Mouse (Mus musculus): Measurements from ENCODE around the gene Msi1. TPM values are rescaled to one million over a fixed set of nuclear protein-coding genes. Genes with fewer than 3 reads are reported as not detected.
"Not testable (repeated sequence)": the region's sequence is repeated elsewhere in the genome, so short reads cannot be mapped to it uniquely, and the experiment has no call there.

The Msi1 gene
- polyA plus RNA-seq, 1 experiment from 2014 or later, result 34.0 TPM

- no peaks in the 10 kb centered on the region for H3K27me3 ChIP-seq (ENCODE audit: control insufficient read depth, insufficient read depth, low read length)
- H3K9me3 ChIP-seq (ENCODE audit: control insufficient read depth, low read length), result no peaks in the 10 kb centered on the region
- H3K27ac ChIP-seq (ENCODE audit: low read depth, low read length), result peak overlapping the region; percentile 100
- peak overlapping the region; percentile 31 for H3K4me3 ChIP-seq (ENCODE audit: low read length)
- H3K9ac ChIP-seq (ENCODE audit: low read depth, low read length), result peak overlapping the region; percentile 83
- H3K36me3 ChIP-seq (ENCODE audit: control insufficient read depth, insufficient read depth, low read length), result no peaks in the 10 kb centered on the region
- ATAC-seq (ENCODE audit: low FRiP score, low TSS enrichment), result peak; percentile 82
- H3K4me2 ChIP-seq (replicated peaks; ENCODE audit: low read depth, low read length), result peak overlapping the region; percentile 57
- under 1% methylated on average over 50 of the region's 50 CpGs for WGBS
- H3K4me1 ChIP-seq (ENCODE audit: control insufficient read depth, insufficient read depth, low read length), result peaks cover 12% of the 10 kb centered on the region; the same call in 1 of the 2 replicates
These were observed 60.6 kb downstream of the Msi1 start for GRCm38 (mm10) chr5:115489699-115490637.

- no peak overlapping the region for H3K4me3 ChIP-seq (ENCODE audit: low read length)
These were observed 61.2 kb downstream of the Msi1 start for GRCm38 (mm10) chr5:115490638-115491000.

GRCm38 (mm10) chr5:115491076-115491475 is 61.7 kb downstream of the Msi1 start:
- Histone ChIP-seq H3K4me2 (replicated peaks; ENCODE audit: low read depth, low read length) (peak overlapping the region; percentile 36), H3K36me3 (ENCODE audit: control insufficient read depth, insufficient read depth, low read length) (no peaks in the 10 kb centered on the region), H3K4me3 (ENCODE audit: low read length) (no peak overlapping the region), H3K27me3 (ENCODE audit: control insufficient read depth, insufficient read depth, low read length) (no peaks in the 10 kb centered on the region), H3K27ac (ENCODE audit: low read depth, low read length) (no peak overlapping the region), H3K9ac (ENCODE audit: low read depth, low read length) (no peak overlapping the region), H3K9me3 (ENCODE audit: control insufficient read depth, low read length) (no peaks in the 10 kb centered on the region), H3K4me1 (ENCODE audit: control insufficient read depth, insufficient read depth, low read length) (peaks cover 12% of the 10 kb centered on the region; the same call in 1 of the 2 replicates)
- ATAC-seq (ENCODE audit: low FRiP score, low TSS enrichment), result no peak
- 34% methylated on average over 5 of the region's 5 CpGs for WGBS

More at GRCm38 (mm10) chr5:115490638-115491000, 61.2 kb downstream of the Msi1 start:
- ATAC-seq (ENCODE audit: low FRiP score, low TSS enrichment), result no peak
- Histone ChIP-seq H3K27ac (ENCODE audit: low read depth, low read length) (no peak overlapping the region), H3K9me3 (ENCODE audit: control insufficient read depth, low read length) (no peaks in the 10 kb centered on the region), H3K4me2 (replicated peaks; ENCODE audit: low read depth, low read length) (no peak overlapping the region; the same call in 1 of the 2 replicates), H3K27me3 (ENCODE audit: control insufficient read depth, insufficient read depth, low read length) (no peaks in the 10 kb centered on the region), H3K4me1 (ENCODE audit: control insufficient read depth, insufficient read depth, low read length) (peaks cover 12% of the 10 kb centered on the region; the same call in 1 of the 2 replicates), H3K9ac (ENCODE audit: low read depth, low read length) (no peak overlapping the region), H3K36me3 (ENCODE audit: control insufficient read depth, insufficient read depth, low read length) (no peaks in the 10 kb centered on the region)
- WGBS, result 18% methylated on average over 8 of the region's 8 CpGs

GRCm38 (mm10) chr5:115491771-115492322 is 62.4 kb downstream of the Msi1 start:
- Histone ChIP-seq H3K27me3 (ENCODE audit: control insufficient read depth, insufficient read depth, low read length) (no peaks in the 10 kb centered on the region), H3K9ac (ENCODE audit: low read depth, low read length) (peak overlapping the region; percentile 31; the same call in 1 of the 2 replicates), H3K4me1 (ENCODE audit: control insufficient read depth, insufficient read depth, low read length) (peaks cover 12% of the 10 kb centered on the region; the same call in 1 of the 2 replicates), H3K4me2 (replicated peaks; ENCODE audit: low read depth, low read length) (peak overlapping the region; percentile 36), H3K4me3 (ENCODE audit: low read length) (peak overlapping the region; percentile 19; the same call in 1 of the 2 replicates), H3K36me3 (ENCODE audit: control insufficient read depth, insufficient read depth, low read length) (no peaks in the 10 kb centered on the region), H3K9me3 (ENCODE audit: control insufficient read depth, low read length) (no peaks in the 10 kb centered on the region), H3K27ac (ENCODE audit: low read depth, low read length) (no peak overlapping the region)
- 2% methylated on average over 28 of the region's 28 CpGs for WGBS
- 0 out of 2 replicates have a peak, but pooled peaks have one; percentile 3 for ATAC-seq (ENCODE audit: low FRiP score, low TSS enrichment)

GRCm38 (mm10) chr5:115492711-115493335 is 63.4 kb downstream of the Msi1 start:
- no peak for ATAC-seq (ENCODE audit: low FRiP score, low TSS enrichment)
- WGBS, result 64% methylated on average over 6 of the region's 6 CpGs
- no peak overlapping the region for H3K4me2 ChIP-seq (replicated peaks; ENCODE audit: low read depth, low read length)
- no peak overlapping the region for H3K9ac ChIP-seq (ENCODE audit: low read depth, low read length)
- no peaks in the 10 kb centered on the region for H3K36me3 ChIP-seq (ENCODE audit: control insufficient read depth, insufficient read depth, low read length)
- peaks cover 12% of the 10 kb centered on the region; the same call in 1 of the 2 replicates for H3K4me1 ChIP-seq (ENCODE audit: control insufficient read depth, insufficient read depth, low read length)
- no peak overlapping the region for H3K27ac ChIP-seq (ENCODE audit: low read depth, low read length)
- H3K4me3 ChIP-seq (ENCODE audit: low read length), result no peak overlapping the region
- H3K27me3 ChIP-seq (ENCODE audit: control insufficient read depth, insufficient read depth, low read length), result no peaks in the 10 kb centered on the region
- H3K9me3 ChIP-seq (ENCODE audit: control insufficient read depth, low read length), result no peaks in the 10 kb centered on the region

- Histone ChIP-seq H3K27me3 (ENCODE audit: control insufficient read depth, insufficient read depth, low read length) (no peaks in the 10 kb centered on the region), H3K4me2 (replicated peaks; ENCODE audit: low read depth, low read length) (no peak overlapping the region), H3K9ac (ENCODE audit: low read depth, low read length) (no peak overlapping the region), H3K27ac (ENCODE audit: low read depth, low read length) (no peak overlapping the region), H3K4me1 (ENCODE audit: control insufficient read depth, insufficient read depth, low read length) (peaks cover 12% of the 10 kb centered on the region; the same call in 1 of the 2 replicates), H3K9me3 (ENCODE audit: control insufficient read depth, low read length) (no peaks in the 10 kb centered on the region), H3K4me3 (ENCODE audit: low read length) (no peak overlapping the region), H3K36me3 (ENCODE audit: control insufficient read depth, insufficient read depth, low read length) (no peaks in the 10 kb centered on the region)
- 63% methylated on average over 5 of the region's 5 CpGs for WGBS
- ATAC-seq (ENCODE audit: low FRiP score, low TSS enrichment), result no peak
These were observed 64.0 kb downstream of the Msi1 start for GRCm38 (mm10) chr5:115493441-115493840.

GRCm38 (mm10) chr5:115495618-115496017 is 66.2 kb downstream of the Msi1 start:
- peaks cover 12% of the 10 kb centered on the region; the same call in 1 of the 2 replicates for H3K4me1 ChIP-seq (ENCODE audit: control insufficient read depth, insufficient read depth, low read length)
- not testable (repeated sequence) for H3K27me3 ChIP-seq (ENCODE audit: control insufficient read depth, insufficient read depth, low read length); H3K4me3 ChIP-seq (ENCODE audit: low read length); H3K36me3 ChIP-seq (ENCODE audit: control insufficient read depth, insufficient read depth, low read length); H3K4me2 ChIP-seq (replicated peaks; ENCODE audit: low read depth, low read length); H3K27ac ChIP-seq (ENCODE audit: low read depth, low read length); H3K9ac ChIP-seq (ENCODE audit: low read depth, low read length); ATAC-seq (ENCODE audit: low FRiP score, low TSS enrichment); H3K9me3 ChIP-seq (ENCODE audit: control insufficient read depth, low read length)
- WGBS, result 84% methylated on average over 3 of the region's 3 CpGs

- no peak overlapping the region for H3K4me2 ChIP-seq (replicated peaks; ENCODE audit: low read depth, low read length)
- H3K27me3 ChIP-seq (ENCODE audit: control insufficient read depth, insufficient read depth, low read length), result no peaks in the 10 kb centered on the region
- H3K4me3 ChIP-seq (ENCODE audit: low read length), result no peak overlapping the region
- no peaks in the 10 kb centered on the region for H3K36me3 ChIP-seq (ENCODE audit: control insufficient read depth, insufficient read depth, low read length)
- ATAC-seq (ENCODE audit: low FRiP score, low TSS enrichment), result no peak
- 0 out of 2 replicates have a peak, but pooled peaks cover 3% of the 10 kb centered on the region for H3K4me1 ChIP-seq (ENCODE audit: control insufficient read depth, insufficient read depth, low read length)
- H3K9me3 ChIP-seq (ENCODE audit: control insufficient read depth, low read length), result no peaks in the 10 kb centered on the region
- H3K27ac ChIP-seq (ENCODE audit: low read depth, low read length), result no peak overlapping the region
- no peak overlapping the region for H3K9ac ChIP-seq (ENCODE audit: low read depth, low read length)
- 68% methylated on average over 7 of the region's 7 CpGs for WGBS
These were observed 67.6 kb downstream of the Msi1 start for GRCm38 (mm10) chr5:115497033-115497432.
